Mouse (Mus musculus): ENCODE results near the gene Alkbh1. TPM values are rescaled to one million over a fixed set of nuclear protein-coding genes. Genes with fewer than 3 reads are reported as not detected.
A peak's percentile ranks its signal among the peaks of the same experiment; 100 is the strongest.

The Alkbh1 gene
- polyA plus RNA-seq, 1 experiment, result not detected

- WGBS, result 30% methylated on average over 1 of the region's 1 CpGs
- Histone ChIP-seq H3K4me3 (ENCODE audit: insufficient read depth, low read depth, low read length) (no peak overlapping the region), H3K27ac (ENCODE audit: insufficient read depth, low read depth, low read length) (no peak overlapping the region), H3K4me1 (ENCODE audit: control insufficient read depth, insufficient read depth, low read length) (peaks cover 5% of the 10 kb centered on the region; the same call in 1 of the 2 replicates)
- TF ChIP-seq CTCF (IDR thresholded peaks at IDR 0.05; ENCODE audit: insufficient read depth, low read depth, low read length) (no peak), POLR2A (IDR thresholded peaks at IDR 0.05; ENCODE audit: insufficient read depth, low read depth, low read length) (no peak)
Measured at GRCm38 (mm10) chr12:87423700-87424099, 20.1 kb downstream of the Alkbh1 start.

- no peak for TF ChIP-seq POLR2A (IDR thresholded peaks at IDR 0.05; ENCODE audit: insufficient read depth, low read depth, low read length)
- TF ChIP-seq CTCF (IDR thresholded peaks at IDR 0.05; ENCODE audit: insufficient read depth, low read depth, low read length), result no peak
- peaks cover 6% of the 10 kb centered on the region; the same call in 1 of the 2 replicates for H3K4me1 ChIP-seq (ENCODE audit: control insufficient read depth, insufficient read depth, low read length)
- no peak overlapping the region for H3K4me3 ChIP-seq (ENCODE audit: insufficient read depth, low read depth, low read length)
- H3K27ac ChIP-seq (ENCODE audit: insufficient read depth, low read depth, low read length), result no peak overlapping the region
- 54% methylated on average over 5 of the region's 5 CpGs for WGBS
Measured at GRCm38 (mm10) chr12:87421708-87422507, 21.9 kb downstream of the Alkbh1 start.

- H3K4me1 ChIP-seq (ENCODE audit: control insufficient read depth, insufficient read depth, low read length), result peaks cover 6% of the 10 kb centered on the region; the same call in 1 of the 2 replicates
- H3K27ac ChIP-seq (ENCODE audit: insufficient read depth, low read depth, low read length), result no peak overlapping the region
- no peak overlapping the region for H3K4me3 ChIP-seq (ENCODE audit: insufficient read depth, low read depth, low read length)
- no peak for TF ChIP-seq POLR2A (IDR thresholded peaks at IDR 0.05; ENCODE audit: insufficient read depth, low read depth, low read length)
- no peak for TF ChIP-seq CTCF (IDR thresholded peaks at IDR 0.05; ENCODE audit: insufficient read depth, low read depth, low read length)
- WGBS, result 71% methylated on average over 12 of the region's 12 CpGs
Measured at GRCm38 (mm10) chr12:87419974-87420485, 23.8 kb downstream of the Alkbh1 start.

GRCm38 (mm10) chr12:87418921-87419320 lies 24.9 kb downstream of the Alkbh1 start:
- H3K4me3 ChIP-seq (ENCODE audit: insufficient read depth, low read depth, low read length), result no peak overlapping the region
- peaks cover 6% of the 10 kb centered on the region; the same call in 1 of the 2 replicates for H3K4me1 ChIP-seq (ENCODE audit: control insufficient read depth, insufficient read depth, low read length)
- TF ChIP-seq POLR2A (IDR thresholded peaks at IDR 0.05; ENCODE audit: insufficient read depth, low read depth, low read length), result no peak
- TF ChIP-seq CTCF (IDR thresholded peaks at IDR 0.05; ENCODE audit: insufficient read depth, low read depth, low read length), result no peak
- H3K27ac ChIP-seq (ENCODE audit: insufficient read depth, low read depth, low read length), result peak overlapping the region; percentile 59; the same call in 1 of the 2 replicates
- 26% methylated on average over 5 of the region's 5 CpGs for WGBS

DNA sequence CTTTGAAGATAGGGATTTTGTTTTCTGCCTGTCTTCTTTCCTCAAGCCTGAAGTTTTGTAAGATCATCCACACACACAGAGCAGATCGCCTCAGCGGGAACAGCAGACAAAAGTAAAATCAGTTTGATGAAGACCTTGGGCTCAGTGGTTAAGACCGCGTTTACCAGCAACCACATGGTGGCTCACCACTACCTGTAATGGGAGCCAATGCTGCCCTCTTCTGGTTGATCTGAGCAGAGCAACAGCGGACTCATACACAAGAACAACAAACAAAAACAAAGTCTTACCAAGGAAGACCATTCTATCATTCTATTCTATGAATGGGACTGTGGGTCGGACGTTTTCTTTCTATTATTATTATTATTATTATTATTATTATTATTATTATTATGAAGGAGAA lies 27.1 kb downstream of the Alkbh1 start:
- H3K27ac ChIP-seq (ENCODE audit: insufficient read depth, low read depth, low read length), result no peak overlapping the region
- H3K4me1 ChIP-seq (ENCODE audit: control insufficient read depth, insufficient read depth, low read length), result peaks cover 6% of the 10 kb centered on the region; the same call in 1 of the 2 replicates
- H3K4me3 ChIP-seq (ENCODE audit: insufficient read depth, low read depth, low read length), result no peak overlapping the region
- TF ChIP-seq POLR2A (IDR thresholded peaks at IDR 0.05; ENCODE audit: insufficient read depth, low read depth, low read length), result no peak
- TF ChIP-seq CTCF (IDR thresholded peaks at IDR 0.05; ENCODE audit: insufficient read depth, low read depth, low read length), result no peak
- 41% methylated on average over 7 of the region's 7 CpGs for WGBS

DNA sequence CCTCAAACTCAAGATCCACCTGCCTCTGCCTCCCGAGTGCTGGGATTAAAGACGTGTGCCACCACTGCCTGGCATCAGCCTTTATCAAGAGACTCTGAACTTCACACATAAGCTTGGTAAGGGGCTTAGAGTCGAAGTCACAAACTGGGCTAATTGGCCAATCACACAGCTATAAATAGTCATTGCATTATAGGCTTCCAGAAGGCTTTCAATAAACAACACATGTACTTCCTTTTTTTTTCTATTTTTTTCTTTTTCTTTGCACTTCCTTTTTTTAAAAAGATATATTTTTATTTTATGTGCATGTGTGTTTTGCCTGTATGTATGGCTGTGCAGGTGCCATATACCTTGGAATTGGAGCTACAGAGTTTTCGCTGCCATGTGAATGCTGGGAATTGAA lies 28.5 kb downstream of the Alkbh1 start:
- Histone ChIP-seq H3K4me3 (ENCODE audit: insufficient read depth, low read depth, low read length) (no peak overlapping the region), H3K4me1 (ENCODE audit: control insufficient read depth, insufficient read depth, low read length) (peaks cover 6% of the 10 kb centered on the region; the same call in 1 of the 2 replicates), H3K27ac (ENCODE audit: insufficient read depth, low read depth, low read length) (no peak overlapping the region)
- TF ChIP-seq CTCF (IDR thresholded peaks at IDR 0.05; ENCODE audit: insufficient read depth, low read depth, low read length) (no peak), POLR2A (IDR thresholded peaks at IDR 0.05; ENCODE audit: insufficient read depth, low read depth, low read length) (no peak)
- WGBS, result 69% methylated on average over 4 of the region's 4 CpGs

GRCm38 (mm10) chr12:87413179-87413790 lies 30.5 kb downstream of the Alkbh1 start:
- no peak for TF ChIP-seq POLR2A (IDR thresholded peaks at IDR 0.05; ENCODE audit: insufficient read depth, low read depth, low read length)
- peak; percentile 79; the same call in 1 of the 2 replicates for TF ChIP-seq CTCF (IDR thresholded peaks at IDR 0.05; ENCODE audit: insufficient read depth, low read depth, low read length)

GRCm38 (mm10) chr12:87410999-87411398 lies 32.8 kb downstream of the Alkbh1 start:
- TF ChIP-seq POLR2A (IDR thresholded peaks at IDR 0.05; ENCODE audit: insufficient read depth, low read depth, low read length) (no peak), CTCF (IDR thresholded peaks at IDR 0.05; ENCODE audit: insufficient read depth, low read depth, low read length) (no peak)
- no peak overlapping the region for H3K4me3 ChIP-seq (ENCODE audit: insufficient read depth, low read depth, low read length)
- H3K27ac ChIP-seq (ENCODE audit: insufficient read depth, low read depth, low read length), result no peak overlapping the region
- WGBS, result 38% methylated on average over 7 of the region's 7 CpGs
- peaks cover 5% of the 10 kb centered on the region for H3K4me1 ChIP-seq (ENCODE audit: control insufficient read depth, insufficient read depth, low read length)

More at GRCm38 (mm10) chr12:87413179-87413790, 30.5 kb downstream of the Alkbh1 start:
- WGBS, result 18% methylated on average over 4 of the region's 4 CpGs
- H3K4me3 ChIP-seq (ENCODE audit: insufficient read depth, low read depth, low read length), result no peak overlapping the region
- H3K4me1 ChIP-seq (ENCODE audit: control insufficient read depth, insufficient read depth, low read length), result no peaks in the 10 kb centered on the region
- no peak overlapping the region for H3K27ac ChIP-seq (ENCODE audit: insufficient read depth, low read depth, low read length)

GRCm38 (mm10) chr12:87409123-87409522 lies 34.7 kb downstream of the Alkbh1 start:
- H3K4me3 ChIP-seq (ENCODE audit: insufficient read depth, low read depth, low read length), result no peak overlapping the region
- 89% methylated on average over 4 of the region's 4 CpGs for WGBS
- no peak overlapping the region for H3K27ac ChIP-seq (ENCODE audit: insufficient read depth, low read depth, low read length)
- peaks cover 5% of the 10 kb centered on the region for H3K4me1 ChIP-seq (ENCODE audit: control insufficient read depth, insufficient read depth, low read length)
- TF ChIP-seq POLR2A (IDR thresholded peaks at IDR 0.05; ENCODE audit: insufficient read depth, low read depth, low read length), result no peak
- no peak for TF ChIP-seq CTCF (IDR thresholded peaks at IDR 0.05; ENCODE audit: insufficient read depth, low read depth, low read length)

Data from olfactory bulb, adult 2 months (tissue).